Mouse (Mus musculus) c-Kit-negative CD71-positive TER-119-positive erythroid progenitor cells, embryonic 14.5 days (primary cell): ENCODE results near the gene Camta1.
"Not testable (repeated sequence)": the region's sequence is repeated elsewhere in the genome, so short reads cannot be mapped to it uniquely, and the experiment has no call there.

Experiments
- DNase-seq: peaks from one replicate; pipeline ENCODE4 v3.0.0-alpha.2; 2013; ENCODE audit warnings: low read depth, low spot score

The Camta1 gene

GRCm38 (mm10) chr4:150896896-150897624 lies 964.6 kb downstream of the Camta1 start:
- no peak for DNase-seq

- no peak for DNase-seq
Observed at GRCm38 (mm10) chr4:150894718-150895501, 966.8 kb downstream of the Camta1 start.

GRCm38 (mm10) chr4:150891308-150891707 lies 970.4 kb downstream of the Camta1 start:
- DNase-seq: no peak

- no peak for DNase-seq
Observed at GRCm38 (mm10) chr4:150889955-150890315, 971.7 kb downstream of the Camta1 start.

- no peak for DNase-seq
Observed at GRCm38 (mm10) chr4:150889273-150889954, 972.3 kb downstream of the Camta1 start.

GRCm38 (mm10) chr4:150888492-150888891 lies 973.2 kb downstream of the Camta1 start:
- no peak for DNase-seq

- DNase-seq: no peak
Observed at GRCm38 (mm10) chr4:150887903-150888302, 973.8 kb downstream of the Camta1 start.

GRCm38 (mm10) chr4:150882632-150883031 lies 979.0 kb downstream of the Camta1 start:
- DNase-seq: no peak

GRCm38 (mm10) chr4:150880364-150880763 lies 981.3 kb downstream of the Camta1 start:
- no peak for DNase-seq

GRCm38 (mm10) chr4:150879631-150880030 lies 982.0 kb downstream of the Camta1 start:
- no peak for DNase-seq

GRCm38 (mm10) chr4:150875393-150875792 lies 986.3 kb downstream of the Camta1 start:
- DNase-seq: no peak

GRCm38 (mm10) chr4:150874416-150874815 lies 987.3 kb downstream of the Camta1 start:
- not testable (repeated sequence) for DNase-seq

- no peak for DNase-seq
Observed at GRCm38 (mm10) chr4:150872681-150873080, 989.0 kb downstream of the Camta1 start.

- no peak for DNase-seq
Observed at GRCm38 (mm10) chr4:150872139-150872651, 989.5 kb downstream of the Camta1 start.

- DNase-seq: no peak
Observed at GRCm38 (mm10) chr4:150871392-150872138, 990.1 kb downstream of the Camta1 start.

GRCm38 (mm10) chr4:150870963-150871391 lies 990.7 kb downstream of the Camta1 start:
- DNase-seq: no peak

- no peak for DNase-seq
Observed at GRCm38 (mm10) chr4:150869276-150870197, 992.1 kb downstream of the Camta1 start.

GRCm38 (mm10) chr4:150868859-150869258 lies 992.8 kb downstream of the Camta1 start:
- DNase-seq: no peak

- no peak for DNase-seq
Observed at GRCm38 (mm10) chr4:150868161-150868560, 993.5 kb downstream of the Camta1 start.
